Mouse (Mus musculus) megakaryocyte, embryonic 14.5 days (primary cell): ENCODE results near the gene Rpl4. TPM values are rescaled to one million over a fixed set of nuclear protein-coding genes. Genes with fewer than 3 reads are reported as not detected.
A peak's percentile ranks its signal among the peaks of the same experiment; 100 is the strongest.
"Not testable (repeated sequence)": the region's sequence is repeated elsewhere in the genome, so short reads cannot be mapped to it uniquely, and the experiment has no call there.

ENCODE experiments used
- H3K27me3 ChIP-seq: replicated peaks from 2 replicates; pipeline ENCODE3; 2012; ENCODE audit warnings: inconsistent platforms
- H3K36me3 ChIP-seq: replicated peaks from 2 replicates; pipeline ENCODE3; 2012; ENCODE audit warnings: low read length, inconsistent platforms, mixed read lengths
- H3K4me1 ChIP-seq: 2 replicates; pipeline ENCODE4 v1.6.1; 2012; ENCODE audit warnings: inconsistent platforms
- H3K4me3 ChIP-seq: replicated peaks from 2 replicates; pipeline ENCODE3; 2012; ENCODE audit warnings: moderate library complexity, mild to moderate bottlenecking, inconsistent platforms
- H3K9me3 ChIP-seq: 2 replicates; pipeline ENCODE4 v1.6.1; 2012; ENCODE audit warnings: inconsistent platforms
- FLI1 ChIP-seq: IDR thresholded peaks from 2 replicates; pipeline ENCODE4 v1.6.1; 2012; ENCODE audit warnings: low read length, inconsistent platforms, mixed read lengths
- GATA1 ChIP-seq: IDR thresholded peaks from 3 replicates; pipeline ENCODE4 v1.6.1; 2012; ENCODE audit warnings: mixed read lengths, low read length, inconsistent platforms, borderline replicate concordance
- polyA plus RNA-seq: library from polyadenylated mRNA; stranded (reverse); fragments of >175 nt; gene quantifications from 2 replicates; pipeline ENCODE4 v1.2.3, GENCODE M21; 2012; ENCODE audit warnings: low replicate concordance; ENCODE audit not compliant: insufficient read depth

Gene Rpl4
- polyA plus RNA-seq, result 57.3 and 309 TPM in 2 replicates

GRCm38 (mm10) chr9:64172816-64173665, at the start of gene Rpl4, which contains the start of gene Zwilch:
Gene Rpl4 (plus strand): TSS chr9:64173375.
Gene Zwilch (minus strand): TSS chr9:64173104.
- Histone ChIP-seq H3K4me1 (peaks cover 52% of the 10 kb centered on the region), H3K27me3 (no peaks in the 10 kb centered on the region), H3K36me3 (peaks cover 36% of the 10 kb centered on the region), H3K9me3 (no peaks in the 10 kb centered on the region), H3K4me3 (peak within 1 kb of the TSS; percentile 97)
- no peak for TF ChIP-seq FLI1
- TF ChIP-seq GATA1, result peak; percentile 78; the same call in 2 of the 3 replicates

GRCm38 (mm10) chr9:64124846-64125245, 48.3 kb upstream of the Rpl4 start:
- H3K9me3 ChIP-seq, H3K36me3 ChIP-seq, H3K4me3 ChIP-seq: not testable (repeated sequence)
- Histone ChIP-seq H3K27me3 (peaks cover 18% of the 10 kb centered on the region), H3K4me1 (peaks cover 14% of the 10 kb centered on the region)

- peaks cover 18% of the 10 kb centered on the region for H3K27me3 ChIP-seq
- H3K4me3 ChIP-seq, result no peak overlapping the region
- H3K36me3 ChIP-seq, result no peaks in the 10 kb centered on the region
- peaks cover 11% of the 10 kb centered on the region for H3K4me1 ChIP-seq
- TF ChIP-seq GATA1 (no peak), FLI1 (no peak)
- H3K9me3 ChIP-seq, result peaks cover 8% of the 10 kb centered on the region
Observed at GRCm38 (mm10) chr9:64125307-64125706, 47.9 kb upstream of the Rpl4 start.

GRCm38 (mm10) chr9:64126121-64126520, 47.1 kb upstream of the Rpl4 start:
- H3K27me3 ChIP-seq, result peaks cover 18% of the 10 kb centered on the region
- peaks cover 8% of the 10 kb centered on the region for H3K9me3 ChIP-seq
- TF ChIP-seq GATA1 (no peak), FLI1 (no peak)
- H3K4me1 ChIP-seq, result peaks cover 5% of the 10 kb centered on the region; the same call in 1 of the 2 replicates
- no peaks in the 10 kb centered on the region for H3K36me3 ChIP-seq
- H3K4me3 ChIP-seq, result no peak overlapping the region

GRCm38 (mm10) chr9:64131623-64132022, 41.6 kb upstream of the Rpl4 start:
- TF ChIP-seq GATA1 (no peak), FLI1 (no peak)
- Histone ChIP-seq H3K27me3 (peaks cover 7% of the 10 kb centered on the region), H3K4me3 (no peak overlapping the region), H3K4me1 (no peaks in the 10 kb centered on the region; the same call in 1 of the 2 replicates), H3K9me3 (peaks cover 6% of the 10 kb centered on the region; the same call in 1 of the 2 replicates), H3K36me3 (peaks cover 12% of the 10 kb centered on the region)

- H3K4me3 ChIP-seq, H3K4me1 ChIP-seq, H3K9me3 ChIP-seq, H3K27me3 ChIP-seq: not testable (repeated sequence)
- H3K36me3 ChIP-seq, result peaks cover 63% of the 10 kb centered on the region
Observed at GRCm38 (mm10) chr9:64138896-64139295, 34.3 kb upstream of the Rpl4 start.

- peaks cover 72% of the 10 kb centered on the region for H3K36me3 ChIP-seq
- H3K27me3 ChIP-seq, result no peaks in the 10 kb centered on the region
- H3K4me3 ChIP-seq, result no peak overlapping the region
- no peak for TF ChIP-seq FLI1
- no peak for TF ChIP-seq GATA1
- H3K9me3 ChIP-seq, result no peaks in the 10 kb centered on the region
- no peaks in the 10 kb centered on the region for H3K4me1 ChIP-seq
Observed at GRCm38 (mm10) chr9:64139879-64140278, 33.3 kb upstream of the Rpl4 start.

GRCm38 (mm10) chr9:64156641-64157040, 16.5 kb upstream of the Rpl4 start:
- Histone ChIP-seq H3K9me3 (no peaks in the 10 kb centered on the region), H3K27me3 (no peaks in the 10 kb centered on the region), H3K36me3 (peaks cover 82% of the 10 kb centered on the region), H3K4me1 (peaks cover 4% of the 10 kb centered on the region; the same call in 1 of the 2 replicates), H3K4me3 (peak overlapping the region; percentile 50)
- no peak for TF ChIP-seq GATA1
- TF ChIP-seq FLI1, result no peak

GRCm38 (mm10) chr9:64160471-64160870, 12.7 kb upstream of the Rpl4 start:
- no peak overlapping the region for H3K4me3 ChIP-seq
- H3K4me1 ChIP-seq, result peaks cover 4% of the 10 kb centered on the region; the same call in 1 of the 2 replicates
- H3K27me3 ChIP-seq, result no peaks in the 10 kb centered on the region
- no peak for TF ChIP-seq FLI1
- no peak for TF ChIP-seq GATA1
- H3K9me3 ChIP-seq, result no peaks in the 10 kb centered on the region
- H3K36me3 ChIP-seq, result peaks cover 85% of the 10 kb centered on the region

GRCm38 (mm10) chr9:64169967-64170366, 3.2 kb upstream of the Rpl4 start:
- H3K36me3 ChIP-seq, result peaks cover 29% of the 10 kb centered on the region
- not testable (repeated sequence) for H3K27me3 ChIP-seq, H3K9me3 ChIP-seq, H3K4me3 ChIP-seq
- peaks cover 37% of the 10 kb centered on the region for H3K4me1 ChIP-seq
